Mouse (Mus musculus) urinary bladder, postnatal 36 days (tissue): Measurements from ENCODE around the gene Fzd4.
A peak's percentile ranks its signal among the peaks of the same experiment; 100 is the strongest.

ENCODE experiments used
- DNase-seq, 2 experiments: peaks; one replicate each; pipeline ENCODE4 v3.0.0; 2022; ENCODE audit warnings: low spot score in 2 of 2, mixed read lengths in 1 of 2

Fzd4 gene

GRCm38 (mm10) chr7:89427101-89427500 lies 22.9 kb downstream of the Fzd4 start:
- DNase-seq, result no peak

- DNase-seq, result no peak
Observed at GRCm38 (mm10) chr7:89428804-89429203, 24.6 kb downstream of the Fzd4 start.

- no peak for DNase-seq
Observed at GRCm38 (mm10) chr7:89429326-89429725, 25.2 kb downstream of the Fzd4 start.

GRCm38 (mm10) chr7:89431185-89431584 lies 27.0 kb downstream of the Fzd4 start:
- no peak for DNase-seq

- no peak for DNase-seq
Observed at GRCm38 (mm10) chr7:89433193-89433892, 29.2 kb downstream of the Fzd4 start.

GRCm38 (mm10) chr7:89433893-89434616 lies 29.9 kb downstream of the Fzd4 start:
- no peak for DNase-seq

- DNase-seq, result no peak
Observed at GRCm38 (mm10) chr7:89436404-89436803, 32.2 kb downstream of the Fzd4 start.

GRCm38 (mm10) chr7:89437589-89437988 lies 33.4 kb downstream of the Fzd4 start:
- peak; percentile 46 to 53 for DNase-seq

- DNase-seq, result no peak
Observed at GRCm38 (mm10) chr7:89441291-89441690, 37.1 kb downstream of the Fzd4 start.

- no peak for DNase-seq
Observed at GRCm38 (mm10) chr7:89442242-89442641, 38.1 kb downstream of the Fzd4 start.

GRCm38 (mm10) chr7:89445137-89445536 lies 41.0 kb downstream of the Fzd4 start:
- peak in 1 of 2 experiments; percentile 15 for DNase-seq

GRCm38 (mm10) chr7:89450312-89450711 lies 46.2 kb downstream of the Fzd4 start:
- DNase-seq, result no peak

GRCm38 (mm10) chr7:89456380-89457076 lies 52.4 kb downstream of the Fzd4 start:
- no peak for DNase-seq

- no peak for DNase-seq
Observed at GRCm38 (mm10) chr7:89459691-89460090, 55.5 kb downstream of the Fzd4 start.

- DNase-seq, result no peak
Observed at GRCm38 (mm10) chr7:89460911-89461310, 56.8 kb downstream of the Fzd4 start.

GRCm38 (mm10) chr7:89461351-89461750 lies 57.2 kb downstream of the Fzd4 start:
- DNase-seq, result no peak
